Mouse (Mus musculus) ovary, adult 18-20 months (tissue): ENCODE data around the gene Cd209f.
"Not testable (repeated sequence)": the region's sequence is repeated elsewhere in the genome, so short reads cannot be mapped to it uniquely, and the experiment has no call there.

Experiments used
- DNase-seq: peaks from one replicate; pipeline ENCODE4 v3.0.0; 2022; ENCODE audit warnings: low spot score, mixed read lengths

Gene Cd209f

GRCm38 (mm10) chr8:4105735-4106134 lies at the start of gene Cd209f:
Cd209f (minus strand) TSS chr8:4105835.
- DNase-seq = not testable (repeated sequence)

GRCm38 (mm10) chr8:4154878-4155277 lies 49.2 kb upstream of the Cd209f start:
- no peak for DNase-seq

- DNase-seq = no peak
Measured at GRCm38 (mm10) chr8:4147272-4147671, 41.6 kb upstream of the Cd209f start.

GRCm38 (mm10) chr8:4141721-4142120 lies 36.1 kb upstream of the Cd209f start:
- DNase-seq = no peak

- peak; percentile 36 for DNase-seq
Measured at GRCm38 (mm10) chr8:4139660-4140646, 34.3 kb upstream of the Cd209f start.

GRCm38 (mm10) chr8:4133798-4134197 lies 28.2 kb upstream of the Cd209f start, which contains the start of gene Cd209g:
Cd209g (plus strand) TSS chr8:4134098.
- DNase-seq = no peak

- DNase-seq = not testable (repeated sequence)
Measured at GRCm38 (mm10) chr8:4088514-4088913, 17.1 kb downstream of the Cd209f start.

GRCm38 (mm10) chr8:4087180-4087722 lies 18.4 kb downstream of the Cd209f start:
- DNase-seq = not testable (repeated sequence)
